Mouse (Mus musculus) thymus, adult 2 months (tissue): ENCODE data around the gene Tacc2. TPM values are rescaled to one million over a fixed set of nuclear protein-coding genes. Genes with fewer than 3 reads are reported as not detected.

Source experiments
- DNase-seq: peaks from one replicate; pipeline ENCODE4 v3.0.0; 2021
- H3K27ac ChIP-seq: fragments of 200-500 bp; 2 replicates; pipeline ENCODE4 v1.5.1; 2012; ENCODE audit warnings: low read length, control low read depth; ENCODE audit not compliant: control insufficient read depth, insufficient read depth
- H3K27me3 ChIP-seq: fragments of 200-500 bp; 2 replicates; pipeline ENCODE4 v1.6.1; 2012; ENCODE audit warnings: mild to moderate bottlenecking, low read length, moderate library complexity, mixed read lengths; ENCODE audit not compliant: control insufficient read depth, insufficient read depth
- H3K36me3 ChIP-seq: fragments of 200-500 bp; 2 replicates; pipeline ENCODE4 v1.6.1; 2012; ENCODE audit warnings: mild to moderate bottlenecking, low read length, moderate library complexity; ENCODE audit not compliant: control insufficient read depth, insufficient read depth
- H3K4me1 ChIP-seq: fragments of 200-500 bp; replicated peaks from 2 replicates; pipeline ENCODE4 v1.6.1; 2012; ENCODE audit warnings: low read length; ENCODE audit not compliant: control insufficient read depth, insufficient read depth
- H3K4me3 ChIP-seq: fragments of 200-500 bp; 2 replicates; pipeline ENCODE4 v1.5.1; 2012; ENCODE audit warnings: mild to moderate bottlenecking, low read length, control low read depth, moderate library complexity; ENCODE audit not compliant: control insufficient read depth, insufficient read depth
- CTCF ChIP-seq: fragments of 200-500 bp; IDR thresholded peaks from 2 replicates; pipeline ENCODE4 v1.5.1; 2012; ENCODE audit warnings: mild to moderate bottlenecking, control low read depth, low read length, moderate library complexity, borderline replicate concordance; ENCODE audit not compliant: control insufficient read depth, poor library complexity, insufficient read depth; ENCODE audit errors: extremely low read depth
- POLR2A ChIP-seq: fragments of 200-500 bp; IDR thresholded peaks from 2 replicates; pipeline ENCODE4 v1.6.1; 2012; ENCODE audit warnings: mild to moderate bottlenecking, low read length, control low read depth, moderate library complexity; ENCODE audit not compliant: control insufficient read depth, poor library complexity, insufficient read depth; ENCODE audit errors: extremely low read depth
- WGBS: fragments of 180-500 bp; shearing (Covaris S2); methylation state at CpG from one replicate; pipeline ENCODE4 v1.1.7; 2018; 5-methylcytosine and 5-hydroxymethylcytosine counted together
- polyA plus RNA-seq: library from polyadenylated mRNA; depleted of rRNA; stranded (reverse); fragments of >200 nt; gene quantifications from 2 replicates; pipeline ENCODE4 v1.2.3, GENCODE M21; 2012; rRNA removed

Gene Tacc2
- polyA plus RNA-seq, 1 experiment = 41.1 TPM

DNA sequence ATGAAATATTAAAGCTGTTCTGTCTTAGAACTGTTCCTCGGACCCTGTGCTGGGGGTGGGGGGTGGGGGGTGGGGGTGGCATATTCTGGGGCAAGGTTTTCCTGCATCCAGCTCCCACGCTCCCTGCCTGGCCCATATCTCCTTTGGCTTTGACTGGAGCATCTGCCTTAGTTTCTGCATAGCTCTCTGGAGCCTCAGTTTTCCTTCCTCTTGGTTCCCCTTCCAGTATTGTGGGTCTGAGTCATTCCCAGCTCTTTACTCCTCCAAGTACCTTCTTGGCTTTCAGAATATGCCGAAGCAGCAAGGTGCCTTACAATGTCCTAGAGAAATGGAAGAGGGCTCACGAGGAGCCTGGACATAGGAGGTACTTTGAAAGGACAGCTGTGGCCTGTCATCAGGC, 233.0 kb downstream of the Tacc2 start:
- TF ChIP-seq CTCF (no peak), POLR2A (no peak)
- 93% methylated on average over 4 of the region's 4 CpGs for WGBS
- H3K36me3 ChIP-seq = no peaks in the 10 kb centered on the region
- no peak overlapping the region for H3K4me3 ChIP-seq
- H3K27ac ChIP-seq = no peak overlapping the region
- DNase-seq = no peak
- no peaks in the 10 kb centered on the region for H3K27me3 ChIP-seq
- H3K4me1 ChIP-seq = 0 out of 2 replicates have a peak, but pooled peaks cover 2% of the 10 kb centered on the region

DNA sequence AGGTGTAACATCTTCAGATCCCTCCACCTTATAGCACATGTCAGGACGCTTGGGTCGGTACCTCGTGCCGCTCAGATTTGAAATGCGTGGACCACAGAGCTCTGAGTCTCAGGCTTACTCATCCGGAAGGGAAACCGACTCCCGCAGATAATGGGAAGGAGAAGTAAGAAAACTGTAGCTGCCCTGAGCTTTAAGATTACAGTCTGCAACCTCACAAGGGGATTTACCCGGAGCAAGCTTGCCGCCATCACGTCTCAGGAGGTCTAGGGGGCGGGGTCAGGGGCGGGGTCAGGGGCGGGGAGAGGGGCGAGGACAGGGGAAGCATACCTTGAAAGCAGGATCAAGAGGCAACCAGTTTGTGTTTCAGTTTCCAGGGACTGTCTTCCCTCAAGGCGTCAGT, 235.2 kb downstream of the Tacc2 start:
- no peaks in the 10 kb centered on the region for H3K27me3 ChIP-seq
- no peak for DNase-seq
- H3K4me3 ChIP-seq = no peak overlapping the region
- TF ChIP-seq POLR2A = no peak
- no peak for TF ChIP-seq CTCF
- 58% methylated on average over 16 of the region's 16 CpGs for WGBS
- H3K27ac ChIP-seq = no peak overlapping the region
- 0 out of 2 replicates have a peak, but pooled peaks cover 6% of the 10 kb centered on the region for H3K4me1 ChIP-seq
- H3K36me3 ChIP-seq = no peaks in the 10 kb centered on the region

Other genes starting within 250 kb of the Tacc2 start
- 6.5 and 9.0 TPM in 2 replicates for gene Ate1, start 57.1 kb upstream of the Tacc2 start, polyA plus RNA-seq
- 72.1 and 110 TPM in 2 replicates for gene Nsmce4a, start 4.3 kb upstream of the Tacc2 start, polyA plus RNA-seq
- gene Btbd16, start 196.6 kb downstream of the Tacc2 start, polyA plus RNA-seq = 0.13 and 0.15 TPM in 2 replicates